Mouse (Mus musculus) liver, adult 2 months (tissue): ENCODE results near the gene Kdm4a. TPM values are rescaled to one million over a fixed set of nuclear protein-coding genes. Genes with fewer than 3 reads are reported as not detected.

Experiments used
- DNase-seq: peaks from one replicate; pipeline ENCODE4 v3.0.0-alpha.2; 2011; ENCODE audit warnings: low read depth, low spot score; ENCODE audit errors: extremely low read depth
- H3K27ac ChIP-seq: fragments of 200-500 bp; replicated peaks from 2 replicates; pipeline ENCODE4 v1.5.1; 2012; ENCODE audit warnings: low read depth, mild to moderate bottlenecking, control low read depth, inconsistent platforms, low read length; ENCODE audit not compliant: insufficient read depth
- H3K27me3 ChIP-seq: fragments of 200-500 bp; 2 replicates; pipeline ENCODE4 v1.6.1; 2012; ENCODE audit warnings: mild to moderate bottlenecking, moderate library complexity, low read length, inconsistent platforms; ENCODE audit not compliant: control insufficient read depth, insufficient read depth
- H3K36me3 ChIP-seq: fragments of 200-500 bp; 2 replicates; pipeline ENCODE4 v1.6.1; 2012; ENCODE audit warnings: low read length, inconsistent platforms; ENCODE audit not compliant: control insufficient read depth, insufficient read depth
- H3K4me1 ChIP-seq: fragments of 200-500 bp; 2 replicates; pipeline ENCODE4 v1.6.1; 2011; ENCODE audit warnings: low read length; ENCODE audit not compliant: control insufficient read depth, insufficient read depth
- H3K4me3 ChIP-seq: fragments of 200-500 bp; 2 replicates; pipeline ENCODE4 v1.5.1; 2011; ENCODE audit warnings: low read depth, mild to moderate bottlenecking, control low read depth, low read length, moderate library complexity; ENCODE audit not compliant: insufficient read depth
- H3K79me2 ChIP-seq: fragments of 200-500 bp; 2 replicates; pipeline ENCODE4 v1.6.1; 2012; ENCODE audit warnings: inconsistent platforms, mild to moderate bottlenecking, low read length, moderate library complexity; ENCODE audit not compliant: control insufficient read depth, insufficient read depth
- H3K9ac ChIP-seq: fragments of 200-500 bp; 2 replicates; pipeline ENCODE4 v1.6.1; 2012; ENCODE audit warnings: low read depth, mild to moderate bottlenecking, control low read depth, inconsistent platforms, low read length
- CTCF ChIP-seq: fragments of 200-500 bp; IDR thresholded peaks from 2 replicates; pipeline ENCODE4 v1.5.1; 2011; ENCODE audit warnings: low read depth, low read length, control low read depth
- POLR2A ChIP-seq: fragments of 200-500 bp; IDR thresholded peaks from 2 replicates; pipeline ENCODE4 v1.6.1; 2011; ENCODE audit warnings: low read length, control low read depth; ENCODE audit not compliant: insufficient read depth; ENCODE audit errors: extremely low read depth
- WGBS: fragments of 180-500 bp; shearing (Covaris S2); methylation state at CpG from one replicate; pipeline ENCODE4 v1.1.7; 2018; 5-methylcytosine and 5-hydroxymethylcytosine counted together
- polyA plus RNA-seq: library from polyadenylated mRNA; depleted of rRNA; stranded (reverse); fragments of >200 nt; gene quantifications from 2 replicates; pipeline ENCODE4 v1.2.3, GENCODE M21; 2012
- total RNA-seq: library from RNA; depleted of rRNA; stranded (reverse); fragments of >200 nt; gene quantifications from 2 replicates; pipeline ENCODE4 v1.2.3, GENCODE M21; 2014

Gene Kdm4a
- total and polyA plus RNA-seq, 2 experiments, result 10.5 to 15.3 TPM

- WGBS, result 92% methylated on average over 10 of the region's 10 CpGs
- Histone ChIP-seq H3K79me2 (no peaks in the 10 kb centered on the region), H3K27me3 (no peaks in the 10 kb centered on the region), H3K9ac (no peak overlapping the region), H3K4me3 (no peak overlapping the region), H3K4me1 (peaks cover 16% of the 10 kb centered on the region), H3K27ac (no peak overlapping the region), H3K36me3 (peaks cover 42% of the 10 kb centered on the region; the same call in 1 of the 2 replicates)
- no peak for DNase-seq
- TF ChIP-seq CTCF (no peak), POLR2A (no peak)
Observed at GRCm38 (mm10) chr4:118147090-118147489, 32.8 kb downstream of the Kdm4a start.

- no peak for TF ChIP-seq CTCF
- Histone ChIP-seq H3K27me3 (no peaks in the 10 kb centered on the region), H3K27ac (peak overlapping the region; percentile 30), H3K9ac (no peak overlapping the region), H3K4me1 (peaks cover 19% of the 10 kb centered on the region), H3K4me3 (no peak overlapping the region), H3K79me2 (no peaks in the 10 kb centered on the region), H3K36me3 (peaks cover 38% of the 10 kb centered on the region; the same call in 1 of the 2 replicates)
- DNase-seq, result peak; percentile 40
- 87% methylated on average over 9 of the region's 9 CpGs for WGBS
Observed at GRCm38 (mm10) chr4:118144324-118144723, 35.5 kb downstream of the Kdm4a start.

GRCm38 (mm10) chr4:118143679-118144078 is 36.2 kb downstream of the Kdm4a start:
- Histone ChIP-seq H3K36me3 (peaks cover 35% of the 10 kb centered on the region; the same call in 1 of the 2 replicates), H3K9ac (no peak overlapping the region), H3K4me1 (peaks cover 22% of the 10 kb centered on the region), H3K79me2 (no peaks in the 10 kb centered on the region), H3K4me3 (no peak overlapping the region), H3K27ac (peak overlapping the region; percentile 35), H3K27me3 (no peaks in the 10 kb centered on the region)
- DNase-seq, result peak; percentile 92
- 22% methylated on average over 7 of the region's 7 CpGs for WGBS
- TF ChIP-seq POLR2A (no peak), CTCF (no peak)

- TF ChIP-seq POLR2A, result no peak
- TF ChIP-seq CTCF, result no peak
- H3K27ac ChIP-seq, result no peak overlapping the region
- no peaks in the 10 kb centered on the region for H3K79me2 ChIP-seq
- H3K4me3 ChIP-seq, result no peak overlapping the region
- H3K4me1 ChIP-seq, result peaks cover 34% of the 10 kb centered on the region
- 40% methylated on average over 5 of the region's 5 CpGs for WGBS
- H3K27me3 ChIP-seq, result no peaks in the 10 kb centered on the region
- no peak overlapping the region for H3K9ac ChIP-seq
- peak; percentile 77 for DNase-seq
- H3K36me3 ChIP-seq, result peaks cover 20% of the 10 kb centered on the region; the same call in 1 of the 2 replicates
Observed at GRCm38 (mm10) chr4:118141511-118141910, 38.3 kb downstream of the Kdm4a start.

GRCm38 (mm10) chr4:118138891-118139290 is 41.0 kb downstream of the Kdm4a start:
- H3K4me1 ChIP-seq, result peaks cover 20% of the 10 kb centered on the region
- no peak overlapping the region for H3K4me3 ChIP-seq
- WGBS, result 5% methylated on average over 5 of the region's 5 CpGs
- peaks cover 6% of the 10 kb centered on the region for H3K79me2 ChIP-seq
- peak overlapping the region; percentile 28; the same call in 1 of the 2 replicates for H3K9ac ChIP-seq
- TF ChIP-seq POLR2A (no peak), CTCF (no peak; the same call in 1 of the 2 replicates)
- DNase-seq, result peak; percentile 94
- 0 out of 2 replicates have a peak, but pooled peaks cover 7% of the 10 kb centered on the region for H3K36me3 ChIP-seq
- H3K27me3 ChIP-seq, result no peaks in the 10 kb centered on the region
- peak overlapping the region; percentile 87 for H3K27ac ChIP-seq

- Histone ChIP-seq H3K27ac (peak overlapping the region; percentile 87), H3K27me3 (no peaks in the 10 kb centered on the region), H3K4me3 (no peak overlapping the region; the same call in 1 of the 2 replicates), H3K9ac (peak overlapping the region; percentile 38), H3K79me2 (peaks cover 6% of the 10 kb centered on the region), H3K4me1 (peaks cover 22% of the 10 kb centered on the region), H3K36me3 (0 out of 2 replicates have a peak, but pooled peaks cover 4% of the 10 kb centered on the region)
- 31% methylated on average over 16 of the region's 16 CpGs for WGBS
- peak; percentile 86 for DNase-seq
- TF ChIP-seq CTCF, result no peak
- TF ChIP-seq POLR2A, result no peak
Observed at GRCm38 (mm10) chr4:118137857-118138256, 42.0 kb downstream of the Kdm4a start.
